Mouse (Mus musculus) G1E (cell line): ENCODE measurements around the gene Atxn7l2. TPM values are rescaled to one million over a fixed set of nuclear protein-coding genes. Genes with fewer than 3 reads are reported as not detected.

ENCODE experiments used
- ATAC-seq: 2 replicates; pipeline ENCODE4 v1.8.0; 2016; ENCODE audit warnings: mild to moderate bottlenecking; ENCODE audit not compliant: insufficient number of reproducible peaks, poor library complexity, low FRiP score, severe bottlenecking; ENCODE audit errors: extremely low read depth
- DNase-seq: peaks from one replicate; pipeline ENCODE4 v3.0.0; 2012; ENCODE audit warnings: low spot score
- H3K27me3 ChIP-seq: 2 replicates; pipeline ENCODE4 v1.6.1; 2012; ENCODE audit warnings: mild to moderate bottlenecking, low read length, inconsistent platforms; ENCODE audit not compliant: insufficient read depth
- H3K36me3 ChIP-seq: replicated peaks from 2 replicates; pipeline ENCODE3; 2012; ENCODE audit warnings: mild to moderate bottlenecking, inconsistent platforms
- H3K4me1 ChIP-seq: 2 replicates; pipeline ENCODE4 v1.6.1; 2012; ENCODE audit warnings: low read depth, low read length, inconsistent platforms, mixed read lengths; ENCODE audit not compliant: insufficient read depth
- H3K4me3 ChIP-seq: 2 replicates; pipeline ENCODE4 v1.5.1; 2012; ENCODE audit warnings: low read depth, mild to moderate bottlenecking, inconsistent platforms, low read length, moderate library complexity, mixed read lengths
- H3K9me3 ChIP-seq: replicated peaks from 2 replicates; pipeline ENCODE4 v1.6.1; 2012; ENCODE audit warnings: inconsistent platforms
- CTCF ChIP-seq: IDR thresholded peaks from 2 replicates; pipeline ENCODE4 v1.5.1; 2012; ENCODE audit warnings: low read depth, low read length, inconsistent platforms, mixed read lengths
- GATA1 ChIP-seq: IDR thresholded peaks from 2 replicates; pipeline ENCODE4 v1.6.1; 2012; ENCODE audit warnings: borderline replicate concordance, low read length, inconsistent platforms, mixed read lengths
- GATA2 ChIP-seq: IDR thresholded peaks from 2 replicates; pipeline ENCODE4 v1.6.1; 2012; ENCODE audit warnings: low read depth, low read length, inconsistent platforms, borderline replicate concordance
- POLR2AphosphoS5 ChIP-seq: IDR thresholded peaks from 2 replicates; pipeline ENCODE4 v1.6.1; 2012; ENCODE audit warnings: low read depth, low read length, inconsistent platforms; ENCODE audit not compliant: insufficient replicate concordance
- TAL1 ChIP-seq: conservative IDR thresholded peaks from 2 replicates; pipeline ENCODE4 v1.6.1; 2012; ENCODE audit warnings: low read depth, low read length, inconsistent platforms, mixed read lengths
- polyA plus RNA-seq: library from polyadenylated mRNA; stranded (reverse); fragments of >175 nt; gene quantifications from 2 replicates; pipeline ENCODE4 v1.2.3, GENCODE M21; 2012
- total RNA-seq, 2 experiments: library from RNA; stranded (forward) in 1 of 2; stranded (reverse) in 1 of 2; fragments of 200-1000 nt in 1 of 2; fragments of >200 nt in 1 of 2; fragmentation: Nextera tagmentation in 1 of 2; gene quantifications; 2 replicates each; pipeline ENCODE4 v1.2.3; 2014 to 2017

Atxn7l2 gene
- total and polyA plus RNA-seq, 3 experiments, result 2.7 to 19.7 (median 8.0) TPM

DNA sequence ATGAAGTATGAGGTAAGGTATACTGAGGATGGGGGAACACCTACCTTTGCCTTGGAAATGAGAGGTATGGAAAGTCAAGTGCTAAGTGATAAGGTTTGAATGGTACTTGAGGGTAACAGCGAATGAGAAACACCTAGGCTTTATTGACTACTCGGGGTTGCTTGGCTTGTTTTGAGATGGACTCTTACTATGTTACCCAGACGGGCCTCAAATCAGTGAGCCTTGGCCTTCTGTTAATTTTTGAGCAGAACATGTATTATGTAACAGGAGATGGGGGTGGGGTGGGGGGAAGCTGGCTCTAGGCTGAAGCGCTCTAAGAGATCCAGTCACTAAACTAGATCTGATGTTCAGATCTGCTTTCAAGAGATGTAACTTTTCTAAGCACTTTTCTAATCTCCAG is 20.9 kb upstream of the Atxn7l2 start:
- Histone ChIP-seq H3K36me3 (no peaks in the 10 kb centered on the region), H3K27me3 (peaks cover 8% of the 10 kb centered on the region), H3K4me1 (no peaks in the 10 kb centered on the region), H3K9me3 (no peaks in the 10 kb centered on the region), H3K4me3 (no peak overlapping the region)
- no peak for DNase-seq
- TF ChIP-seq POLR2AphosphoS5, result no peak
- no peak for TF ChIP-seq GATA2
- no peak for TF ChIP-seq GATA1
- no peak for TF ChIP-seq TAL1
- no peak for ATAC-seq

DNA sequence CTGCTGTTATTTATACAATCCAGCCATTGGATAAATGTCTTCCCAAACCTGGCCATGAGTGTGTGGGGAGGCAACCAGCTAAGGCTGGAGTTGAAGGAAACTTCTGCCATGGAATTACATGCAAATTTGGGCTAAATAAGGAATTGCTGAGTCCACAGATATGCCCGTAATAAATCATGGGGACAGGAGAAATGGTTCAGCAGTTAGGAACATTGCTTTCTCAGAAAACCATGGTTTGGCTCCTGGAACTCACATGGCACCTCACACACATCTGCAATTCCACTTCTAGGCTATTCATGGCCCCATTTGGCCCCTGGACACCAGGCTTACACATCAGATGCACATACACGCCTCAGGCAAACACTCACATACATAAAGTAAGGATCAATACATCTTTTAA is 16.8 kb upstream of the Atxn7l2 start:
- no peak for ATAC-seq
- no peaks in the 10 kb centered on the region for H3K36me3 ChIP-seq
- no peak for DNase-seq
- H3K4me3 ChIP-seq, result no peak overlapping the region
- H3K27me3 ChIP-seq, result peaks cover 23% of the 10 kb centered on the region
- TF ChIP-seq GATA2, result no peak
- no peak for TF ChIP-seq POLR2AphosphoS5
- no peak for TF ChIP-seq GATA1
- TF ChIP-seq CTCF, result no peak
- TF ChIP-seq TAL1, result no peak
- H3K4me1 ChIP-seq, result no peaks in the 10 kb centered on the region
- 0 out of 2 replicates have a peak, but pooled peaks cover 5% of the 10 kb centered on the region for H3K9me3 ChIP-seq

DNA sequence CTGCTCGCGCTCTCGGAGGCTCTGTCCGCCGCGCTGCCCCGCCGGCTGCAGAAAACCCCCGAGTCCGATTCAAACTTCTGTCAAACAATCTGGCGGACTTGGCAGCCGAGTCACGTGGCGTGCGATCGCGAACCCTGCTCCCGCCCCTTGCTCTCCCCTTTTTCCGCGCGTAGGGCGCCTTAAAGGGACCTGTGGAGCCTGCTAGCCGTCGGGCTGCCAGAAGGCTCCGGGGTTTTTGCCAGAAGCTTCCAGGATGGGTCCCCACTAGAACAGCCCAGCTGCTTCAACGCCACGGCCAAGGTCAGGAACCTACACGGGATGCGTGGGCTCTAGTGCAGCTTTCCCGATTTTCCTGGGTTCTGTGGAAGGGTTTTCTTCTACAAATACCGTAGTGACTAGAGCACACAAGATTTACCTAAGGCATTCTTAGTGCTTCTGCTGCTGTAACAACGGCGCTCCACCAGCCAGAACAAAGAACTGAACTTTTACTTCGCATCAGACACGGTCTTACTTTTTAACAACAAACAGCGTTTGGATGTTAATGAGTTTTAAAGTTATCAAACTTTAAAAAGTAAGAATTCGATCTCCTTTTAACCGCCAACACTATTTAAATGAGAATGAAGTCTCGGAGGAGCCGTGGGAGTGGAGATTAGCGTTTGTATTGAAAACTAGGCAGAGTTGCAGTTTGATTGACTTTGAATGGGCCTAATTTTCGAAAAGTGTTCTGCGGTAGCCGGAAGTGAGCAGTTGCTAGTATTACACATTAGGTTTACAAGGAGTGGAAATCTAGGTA is 16.0 kb upstream of the Atxn7l2 start, which contains the start of gene Sypl2:
Gene Sypl2, minus strand, starts transcription at position 91 of the 793 bp plus-strand sequence.
- Histone ChIP-seq H3K4me1 (no peaks in the 10 kb centered on the region), H3K4me3 (no peak within 1 kb of the TSS), H3K27me3 (peaks cover 23% of the 10 kb centered on the region), H3K36me3 (no peaks in the 10 kb centered on the region), H3K9me3 (0 out of 2 replicates have a peak, but pooled peaks cover 5% of the 10 kb centered on the region)
- no peak for ATAC-seq
- TF ChIP-seq TAL1 (no peak), POLR2AphosphoS5 (no peak), GATA2 (no peak), GATA1 (no peak), CTCF (no peak)
- no peak for DNase-seq

DNA sequence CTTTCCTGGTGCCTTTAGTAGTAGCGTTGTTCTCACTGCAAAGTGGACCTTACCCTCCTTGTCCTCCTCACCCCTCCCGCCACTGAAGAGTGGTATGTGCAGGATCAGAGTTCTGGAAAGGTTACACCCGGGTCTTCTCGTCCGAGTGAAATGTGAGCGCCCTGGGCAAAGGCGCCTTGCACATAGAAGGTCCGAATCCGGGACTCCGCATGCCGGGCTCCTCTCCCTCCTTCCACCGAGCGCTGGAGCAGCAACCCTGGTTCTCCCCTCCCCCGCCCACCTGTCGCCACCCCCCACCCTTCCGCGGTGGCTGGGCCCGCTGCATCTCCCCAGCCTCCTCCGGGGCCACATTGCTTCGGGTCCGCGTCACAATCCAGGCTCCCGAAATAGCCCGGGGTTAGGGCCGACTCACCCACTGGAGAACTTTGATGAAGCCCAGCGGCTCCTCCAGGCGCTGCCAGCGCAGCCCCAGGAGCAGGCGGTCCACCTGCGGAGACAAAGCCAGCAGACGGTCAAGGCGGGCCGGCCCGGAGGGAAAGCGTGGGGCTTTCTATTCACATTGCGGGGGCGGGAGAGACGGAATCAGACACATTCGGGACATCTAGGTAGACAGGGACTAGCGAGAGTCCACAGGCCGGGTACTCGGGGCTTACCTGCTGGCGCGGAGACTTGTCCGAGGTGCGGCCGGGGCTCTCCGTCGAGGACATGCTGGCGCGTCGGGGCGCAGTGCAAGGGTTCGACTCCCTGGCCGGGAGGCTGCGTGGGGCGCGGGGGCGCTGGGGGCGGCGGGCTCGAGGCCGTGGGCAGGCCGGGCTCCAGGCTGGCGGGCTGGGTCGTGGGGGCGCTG is 15.2 kb upstream of the Atxn7l2 start:
- no peak overlapping the region for H3K4me3 ChIP-seq
- TF ChIP-seq TAL1 (no peak), POLR2AphosphoS5 (no peak), GATA1 (no peak), GATA2 (no peak), CTCF (no peak)
- DNase-seq, result no peak

DNA sequence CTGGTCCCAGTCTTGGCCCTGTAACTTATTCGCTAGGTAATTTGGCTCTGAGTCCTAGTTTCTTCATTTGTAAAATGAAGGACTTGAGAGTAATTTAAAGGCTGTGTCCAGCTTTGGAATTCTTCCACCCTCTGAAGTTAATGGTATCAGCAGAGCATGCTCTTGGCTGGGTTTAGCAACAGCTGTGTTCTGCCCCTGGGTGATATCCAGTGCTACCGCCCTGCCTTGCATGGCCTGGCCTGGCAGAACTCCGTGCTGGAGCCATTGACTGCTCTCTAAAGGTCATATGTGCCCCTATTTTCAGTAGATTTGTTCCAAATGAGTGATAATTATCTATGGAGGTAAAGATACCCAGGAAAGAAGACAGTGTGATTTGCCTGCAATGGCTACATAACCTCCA is 9.9 kb upstream of the Atxn7l2 start:
- Histone ChIP-seq H3K4me3 (no peak overlapping the region), H3K9me3 (no peaks in the 10 kb centered on the region), H3K36me3 (no peaks in the 10 kb centered on the region), H3K27me3 (peaks cover 23% of the 10 kb centered on the region), H3K4me1 (no peaks in the 10 kb centered on the region)
- DNase-seq (no peak), ATAC-seq (no peak)
- TF ChIP-seq GATA1, result no peak
- TF ChIP-seq CTCF, result no peak
- TF ChIP-seq TAL1, result no peak
- no peak for TF ChIP-seq GATA2
- TF ChIP-seq POLR2AphosphoS5, result no peak

More for the DNA sequence above, 15.2 kb upstream of the Atxn7l2 start:
- ATAC-seq, result no peak
- Histone ChIP-seq H3K27me3 (peaks cover 25% of the 10 kb centered on the region), H3K4me1 (no peaks in the 10 kb centered on the region), H3K9me3 (0 out of 2 replicates have a peak, but pooled peaks cover 5% of the 10 kb centered on the region), H3K36me3 (no peaks in the 10 kb centered on the region)

DNA sequence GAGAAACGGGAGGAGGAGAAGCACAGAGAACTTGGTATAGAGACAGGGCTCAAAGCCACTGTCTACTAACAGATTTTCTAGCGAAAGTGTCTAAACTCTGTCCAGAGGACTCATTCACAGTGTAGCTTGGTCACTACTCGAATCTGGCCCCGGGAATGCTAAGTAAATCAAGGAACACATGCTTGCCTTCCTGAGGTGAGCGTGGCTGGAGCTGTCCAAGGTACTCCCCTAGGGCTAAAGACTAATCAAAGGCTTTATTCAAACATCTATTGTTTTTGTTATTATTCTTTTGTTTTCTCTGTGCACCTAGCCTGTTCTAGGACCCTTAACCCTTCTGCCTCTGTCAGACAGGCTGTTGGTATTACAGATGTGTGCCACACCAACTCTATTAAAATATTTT is 4.0 kb upstream of the Atxn7l2 start:
- ATAC-seq (no peak), DNase-seq (no peak)
- Histone ChIP-seq H3K27me3 (peaks cover 9% of the 10 kb centered on the region; the same call in 1 of the 2 replicates), H3K36me3 (no peaks in the 10 kb centered on the region), H3K9me3 (no peaks in the 10 kb centered on the region), H3K4me3 (no peak overlapping the region), H3K4me1 (peaks cover 17% of the 10 kb centered on the region)
- no peak for TF ChIP-seq GATA2
